Mouse (Mus musculus): ENCODE data around the gene Gemin7.

GRCm38 (mm10) chr7:19541681-19542154 is 35.7 kb downstream of the Gemin7 start:
- no peak for TF ChIP-seq CTCF (IDR thresholded peaks at IDR 0.05; ENCODE audit: low read depth)
- no peak for TF ChIP-seq EP300 (IDR thresholded peaks at IDR 0.05; ENCODE audit: low read depth)
